In the genomic region with DNA sequence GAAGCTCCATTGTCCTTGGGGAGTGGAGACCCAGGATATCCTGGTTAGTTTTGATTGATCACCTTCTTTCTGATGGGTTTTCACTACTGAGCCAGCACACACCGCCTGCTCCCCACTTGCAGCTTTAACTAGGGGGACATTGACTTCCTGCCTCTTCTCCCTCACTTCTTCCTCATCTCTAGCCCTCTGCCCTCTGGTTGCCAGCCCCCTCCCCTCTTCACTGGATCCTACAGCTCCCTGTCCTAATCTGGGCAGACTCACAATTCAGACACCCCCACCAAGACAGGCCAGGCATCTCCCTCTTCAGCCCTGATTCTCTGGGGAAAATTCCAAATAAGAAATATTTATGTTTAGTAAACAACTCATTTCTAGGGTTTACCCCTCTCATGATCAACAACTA, we compare ENCODE assay signal across 14 mouse cellular contexts. TPM values are rescaled to one million over a fixed set of nuclear protein-coding genes. Genes with fewer than 3 reads are reported as not detected.
DNase-seq lines count a peak whose midpoint lies in the region; ATAC-seq lines count a peak whose summit lies in the region.
"Had no signal": no experiment of that assay in that cellular context is flagged by ENCODE, and none has a peak within 500 bp of the region (broad histone marks: within the 10 kb centered on the region; RNA-seq: fewer than 3 reads in every experiment).

No protein-coding gene starts in this region.

- H3K36me3 ChIP-seq in kidney, embryonic 15.5 days = no peaks in the 10 kb centered on the region
- H3K36me3 ChIP-seq in embryonic facial prominence, embryonic 14.5 days (ENCODE audit: control insufficient read depth, insufficient read depth, low read length) = no peaks in the 10 kb centered on the region
- H3K36me3 ChIP-seq in hindbrain, embryonic 14.5 days (replicated peaks; ENCODE audit: control insufficient read depth, insufficient read depth) = no peaks in the 10 kb centered on the region
- H3K36me3 ChIP-seq in neural tube, embryonic 12.5 days = 0 out of 2 replicates have a peak, but pooled peaks cover under 1% of the 10 kb centered on the region

- H3K27ac ChIP-seq in kidney, embryonic 15.5 days = no peak overlapping the region
- 0 out of 2 replicates have a peak overlapping the region, but pooled peaks have one; percentile 3 for H3K27ac ChIP-seq in embryonic facial prominence, embryonic 14.5 days (replicated peaks; ENCODE audit: low read depth, low read length)
- peak overlapping the region; percentile 98 for H3K27ac ChIP-seq in hindbrain, embryonic 14.5 days
- peak overlapping the region; percentile 75 for H3K27ac ChIP-seq in neural tube, embryonic 12.5 days

- peaks cover 39% of the 10 kb centered on the region for H3K4me1 ChIP-seq in kidney, embryonic 15.5 days
- H3K4me1 ChIP-seq in embryonic facial prominence, embryonic 14.5 days (ENCODE audit: control insufficient read depth, insufficient read depth, low read length) = 0 out of 2 replicates have a peak, but pooled peaks cover 3% of the 10 kb centered on the region
- H3K4me1 ChIP-seq in hindbrain, embryonic 14.5 days (replicated peaks; ENCODE audit: control insufficient read depth, insufficient read depth, low read length) = peaks cover 11% of the 10 kb centered on the region
- H3K4me1 ChIP-seq in neural tube, embryonic 12.5 days = peaks cover 16% of the 10 kb centered on the region

- ATAC-seq in kidney, embryonic 15.5 days (replicated peaks; ENCODE audit: low FRiP score) = no peak
- no peak for ATAC-seq in embryonic facial prominence, embryonic 14.5 days (ENCODE audit: low read depth)
- ATAC-seq in hindbrain, embryonic 14.5 days (ENCODE audit: low FRiP score) = no peak
- ATAC-seq in neural tube, embryonic 12.5 days (ENCODE audit: low FRiP score, low read depth) = no peak
- ATAC-seq: Patski had no signal

- H3K4me3 ChIP-seq in kidney, embryonic 15.5 days (replicated peaks) = peak overlapping the region; percentile 12; the same call in 1 of the 2 replicates
- H3K4me3 ChIP-seq in embryonic facial prominence, embryonic 14.5 days (ENCODE audit: low read depth, low read length) = peak overlapping the region; percentile 63; the same call in 1 of the 2 replicates
- peak overlapping the region; percentile 89 for H3K4me3 ChIP-seq in hindbrain, embryonic 14.5 days (replicated peaks; ENCODE audit: low read length)
- peak overlapping the region; percentile 96 for H3K4me3 ChIP-seq in neural tube, embryonic 12.5 days

- no peaks in the 10 kb centered on the region for H3K9me3 ChIP-seq in kidney, embryonic 15.5 days (replicated peaks)
- no peaks in the 10 kb centered on the region for H3K9me3 ChIP-seq in embryonic facial prominence, embryonic 14.5 days (ENCODE audit: control insufficient read depth, low read length)
- H3K9me3 ChIP-seq in hindbrain, embryonic 14.5 days (ENCODE audit: control insufficient read depth, low read length) = no peaks in the 10 kb centered on the region
- no peaks in the 10 kb centered on the region for H3K9me3 ChIP-seq in neural tube, embryonic 12.5 days

- H3K9ac ChIP-seq in kidney, embryonic 15.5 days = no peak overlapping the region
- H3K9ac ChIP-seq in embryonic facial prominence, embryonic 14.5 days (ENCODE audit: low read depth, low read length) = no peak overlapping the region; the same call in 1 of the 2 replicates
- peak overlapping the region; percentile 88 for H3K9ac ChIP-seq in hindbrain, embryonic 14.5 days
- H3K9ac ChIP-seq in neural tube, embryonic 12.5 days = peak overlapping the region; percentile 83

- 16% methylated on average over 1 of the region's 1 CpGs for WGBS in kidney, embryonic 15.5 days
- WGBS in embryonic facial prominence, embryonic 14.5 days = 11% methylated on average over 1 of the region's 1 CpGs
- WGBS in hindbrain, embryonic 14.5 days = 6% methylated on average over 1 of the region's 1 CpGs
- 4% methylated on average over 1 of the region's 1 CpGs for WGBS in neural tube, embryonic 12.5 days

- H3K4me2 ChIP-seq in kidney, embryonic 15.5 days = peak overlapping the region; percentile 62; the same call in 1 of the 2 replicates
- H3K4me2 ChIP-seq in embryonic facial prominence, embryonic 14.5 days (ENCODE audit: low read depth, low read length) = peak overlapping the region; percentile 31; the same call in 1 of the 2 replicates
- peak overlapping the region; percentile 99 for H3K4me2 ChIP-seq in hindbrain, embryonic 14.5 days (replicated peaks)
- peak overlapping the region; percentile 92 for H3K4me2 ChIP-seq in neural tube, embryonic 12.5 days (replicated peaks)

- DNase-seq in kidney, postnatal 10 days = no peak
- DNase-seq in embryonic facial prominence, embryonic 14.5 days (ENCODE audit: low spot score) = no peak
- DNase-seq in hindbrain, embryonic 14.5 days (ENCODE audit: low spot score) = no peak
- no peak for DNase-seq in right cerebral cortex, postnatal 14 days
- no peak for DNase-seq in yolk sac, embryonic 10.5 days (ENCODE audit: low spot score)
- DNase-seq in liver = no peak
- DNase-seq: adrenal gland, postnatal 10 days; cerebellum, adult 11-12 months; heart, adult 18-20 months had no signal

- H3K27me3 ChIP-seq in kidney, embryonic 15.5 days = peaks cover 97% of the 10 kb centered on the region
- peaks cover 82% of the 10 kb centered on the region for H3K27me3 ChIP-seq in embryonic facial prominence, embryonic 14.5 days (replicated peaks; ENCODE audit: control insufficient read depth, insufficient read depth, low read length)
- H3K27me3 ChIP-seq in hindbrain, embryonic 14.5 days (ENCODE audit: control insufficient read depth, insufficient read depth, low read length) = no peaks in the 10 kb centered on the region
- peaks cover 3% of the 10 kb centered on the region; the same call in 1 of the 2 replicates for H3K27me3 ChIP-seq in neural tube, embryonic 12.5 days (replicated peaks)
- H3K27me3 ChIP-seq: Patski had no signal

RNA-seq across cellular contexts. Expression of gene Pou3f3, which starts 3.3 kb away (rescaled TPM):
- 8.9 and 9.2 TPM in 2 replicates for polyA plus RNA-seq in kidney, embryonic 15.5 days (2015; fragmentation: Nextera tagmentation; extraction: Ambion mirVana)
- 2.9 and 3.4 TPM in 2 replicates for polyA plus RNA-seq in embryonic facial prominence, embryonic 14.5 days (2014; fragmentation: Nextera tagmentation; extraction: Ambion mirVana)
- polyA plus RNA-seq in hindbrain, embryonic 14.5 days (2014; fragmentation: Nextera tagmentation; extraction: Ambion mirVana) = 10.6 and 11.5 TPM in 2 replicates
- polyA plus RNA-seq in neural tube, embryonic 12.5 days (2016; fragmentation: Nextera tagmentation; extraction: Ambion mirVana) = 17.2 and 17.8 TPM in 2 replicates
- polyA plus RNA-seq: liver, adult 2 months; spleen, adult 2 months had no signal

Comparison
In these comparisons a context has a peak if more than half of its experiments do, and no peak if none do; other contexts are left out.
1. H3K4me2 ChIP-seq: peak in every context shown above with its lines; median percentile 99 in hindbrain, embryonic 14.5 days; 92 in neural tube, embryonic 12.5 days; 62 in kidney, embryonic 15.5 days; 31 in embryonic facial prominence, embryonic 14.5 days.
2. H3K4me3 ChIP-seq: peak in every context shown above with its lines; median percentile 96 in neural tube, embryonic 12.5 days; 89 in hindbrain, embryonic 14.5 days; 63 in embryonic facial prominence, embryonic 14.5 days; 12 in kidney, embryonic 15.5 days.
3. H3K9ac ChIP-seq: peak in hindbrain, embryonic 14.5 days (single experiment) and neural tube, embryonic 12.5 days (single experiment); none in kidney, embryonic 15.5 days (single experiment) and embryonic facial prominence, embryonic 14.5 days (single experiment).